Mouse (Mus musculus) cerebellum, adult 11-12 months (tissue): Measurements from ENCODE around the gene Ssh2.

ENCODE experiments used
- DNase-seq: peaks from one replicate; pipeline ENCODE4 v3.0.0; 2022

Ssh2 gene

DNA sequence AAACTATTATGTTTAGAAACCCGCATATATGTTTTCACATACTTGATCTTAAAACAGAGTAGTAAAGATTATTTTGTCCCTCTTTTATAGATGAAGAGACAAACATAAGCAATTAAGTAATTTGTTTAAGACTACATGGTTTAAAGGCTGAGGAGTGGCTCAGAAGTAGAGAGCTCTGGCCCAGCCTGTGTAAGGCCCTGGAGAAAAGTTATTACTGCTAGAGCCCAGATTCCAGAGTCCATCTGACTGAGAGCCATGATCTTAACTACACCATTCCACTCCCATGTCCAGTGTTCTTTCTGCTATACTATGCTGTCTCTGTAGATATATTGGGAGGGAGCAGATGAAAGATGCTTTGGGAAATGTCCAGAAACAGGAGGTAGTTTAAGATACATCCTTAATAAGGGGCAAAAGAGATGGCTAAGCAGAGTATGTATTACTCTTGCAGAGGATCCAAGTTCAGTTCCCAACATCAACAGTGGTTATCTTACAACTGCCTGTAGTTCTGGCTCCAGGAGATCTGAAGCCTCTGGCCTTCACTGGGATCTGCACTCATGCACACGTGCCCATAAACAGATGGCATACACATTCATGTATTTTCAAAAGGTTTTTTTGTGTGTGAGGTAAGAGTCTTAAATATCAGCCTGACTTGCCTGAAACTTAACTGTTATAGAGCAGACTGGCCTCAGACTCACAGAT is 198.2 kb downstream of the Ssh2 start:
- no peak for DNase-seq

DNA sequence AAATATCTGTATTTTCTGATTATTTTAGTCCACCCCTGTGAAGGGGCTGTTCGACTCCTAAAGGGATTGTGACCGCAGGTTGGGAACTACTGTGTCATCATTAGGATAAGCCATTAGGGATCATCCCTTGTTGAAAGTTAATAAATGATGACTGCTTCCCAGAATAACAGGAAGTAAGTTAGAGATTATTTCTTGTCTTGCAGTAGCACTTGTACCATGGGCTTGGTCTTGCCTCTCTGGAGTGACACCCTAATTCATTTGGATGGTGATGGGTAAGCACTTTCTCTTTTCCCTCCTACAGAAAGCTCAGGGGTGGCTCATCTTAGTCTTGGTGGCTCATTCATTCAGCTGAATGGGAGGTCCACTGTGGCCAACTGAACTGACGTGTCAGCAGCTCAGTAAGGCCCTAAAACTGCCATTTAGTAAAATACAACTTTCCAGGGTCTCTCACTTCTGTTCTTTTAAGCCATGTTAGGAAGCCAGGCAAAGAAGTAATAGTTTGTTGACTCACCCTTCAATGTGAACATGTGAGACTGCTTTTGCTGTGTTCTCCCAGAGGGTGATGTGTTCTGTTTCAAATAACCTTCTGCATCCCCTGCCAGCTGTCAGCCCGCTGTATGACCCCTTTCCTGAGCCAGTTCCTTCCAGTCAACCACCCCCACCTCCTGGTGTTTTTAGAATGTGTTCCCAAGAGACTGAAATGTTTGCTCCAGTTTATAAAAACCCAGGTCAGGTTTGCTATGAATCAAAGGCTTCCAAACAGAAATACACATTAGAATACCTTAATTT is 200.3 kb downstream of the Ssh2 start:
- DNase-seq: no peak

GRCm38 (mm10) chr11:77418021-77418420 is 201.9 kb downstream of the Ssh2 start:
- no peak for DNase-seq

DNA sequence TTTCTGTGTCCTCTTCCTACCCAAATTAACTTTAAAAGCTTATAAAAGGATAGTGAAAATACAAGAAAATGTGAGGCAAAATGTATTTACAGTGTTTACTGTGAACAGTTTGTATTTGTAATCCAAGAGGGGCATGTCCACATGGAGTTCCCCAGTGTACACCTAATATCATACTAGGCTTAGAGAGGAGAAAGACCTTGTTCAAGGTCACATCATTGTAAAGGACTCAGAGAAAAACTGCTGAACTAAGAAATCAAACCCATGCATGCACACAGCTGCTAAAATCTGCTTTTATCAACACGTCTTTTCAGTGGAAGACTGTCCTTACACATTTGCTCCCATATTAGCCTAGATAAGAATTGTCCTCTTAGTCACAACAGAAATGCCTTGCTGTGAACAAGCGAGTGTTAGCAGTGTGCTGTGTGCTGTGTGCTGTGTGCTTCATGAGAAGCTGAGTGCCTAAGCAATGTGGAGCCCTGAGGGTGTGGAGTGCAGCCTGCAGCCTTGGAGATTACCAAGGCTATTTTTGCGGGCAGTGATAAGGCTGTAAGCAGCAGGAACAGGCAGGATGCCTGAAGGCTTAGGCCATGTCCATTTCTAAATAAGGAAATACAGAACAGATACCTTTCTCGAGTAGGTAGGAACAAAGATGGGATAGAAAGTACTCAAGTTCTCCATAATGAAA is 207.2 kb downstream of the Ssh2 start:
- no peak for DNase-seq

- DNase-seq: no peak
Observed at GRCm38 (mm10) chr11:77428446-77428845, 212.4 kb downstream of the Ssh2 start.

GRCm38 (mm10) chr11:77437026-77437425 is 220.9 kb downstream of the Ssh2 start:
- no peak for DNase-seq

DNA sequence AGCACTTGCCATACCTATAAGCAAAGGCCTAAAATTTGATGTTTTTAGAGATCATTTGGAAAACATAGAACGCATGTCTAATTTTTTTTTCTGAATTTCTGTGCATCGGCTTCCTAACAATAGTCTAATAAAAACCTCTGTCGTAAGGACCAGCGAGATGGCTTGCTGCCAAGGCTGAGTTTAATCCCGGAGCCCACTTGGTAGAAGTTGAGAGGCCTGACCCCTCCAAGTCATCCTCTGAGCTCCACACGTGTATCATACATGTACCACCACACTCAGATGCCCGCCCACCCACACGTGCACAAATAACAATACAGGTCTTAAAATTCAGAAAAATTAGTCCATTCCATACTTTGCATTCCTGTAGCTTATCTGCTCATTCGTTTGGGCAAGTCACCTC is 224.0 kb downstream of the Ssh2 start:
- no peak for DNase-seq

DNA sequence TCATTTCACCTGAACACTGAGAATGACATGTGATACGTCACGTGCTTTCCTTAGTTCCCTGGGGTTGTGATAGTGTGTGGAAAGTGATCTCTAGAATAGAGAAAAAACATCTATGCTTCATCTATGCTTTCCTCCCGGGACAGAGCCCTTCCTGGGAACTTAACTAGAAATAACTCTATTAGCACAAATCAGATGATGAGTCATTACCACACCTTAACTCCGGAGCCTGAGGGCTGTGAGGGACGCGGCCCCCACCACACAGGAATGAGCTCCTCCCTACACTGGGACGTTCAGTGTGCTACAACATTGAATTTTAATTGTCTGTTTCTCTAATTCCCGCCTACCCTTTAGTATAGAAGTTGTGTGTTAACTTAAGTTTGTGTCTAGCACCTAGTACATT is 224.9 kb downstream of the Ssh2 start:
- DNase-seq: no peak

GRCm38 (mm10) chr11:77442186-77443170 is 226.4 kb downstream of the Ssh2 start:
- no peak for DNase-seq

DNA sequence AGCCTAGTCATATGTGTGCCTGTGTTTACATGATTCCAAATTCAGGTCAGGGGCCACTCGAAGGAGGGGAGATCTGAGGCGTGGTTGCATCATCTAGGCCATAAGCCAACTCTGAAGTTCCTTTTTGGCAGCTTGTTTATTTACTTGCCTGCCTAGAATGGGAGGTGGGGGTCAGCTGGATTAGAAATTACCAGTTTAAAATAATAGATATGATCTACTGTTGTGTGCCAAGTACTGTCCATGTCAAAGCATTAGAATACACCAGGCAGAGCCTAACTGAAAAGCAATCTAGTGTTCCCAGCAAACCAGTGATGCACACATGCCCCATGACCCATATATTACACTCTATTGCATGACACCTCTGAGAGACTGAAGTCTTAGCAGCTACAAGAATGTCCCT is 228.9 kb downstream of the Ssh2 start:
- no peak for DNase-seq

- peak; percentile 55 for DNase-seq
Observed at GRCm38 (mm10) chr11:77446628-77447041, 230.5 kb downstream of the Ssh2 start.

- no peak for DNase-seq
Observed at GRCm38 (mm10) chr11:77449224-77449623, 233.1 kb downstream of the Ssh2 start.

DNA sequence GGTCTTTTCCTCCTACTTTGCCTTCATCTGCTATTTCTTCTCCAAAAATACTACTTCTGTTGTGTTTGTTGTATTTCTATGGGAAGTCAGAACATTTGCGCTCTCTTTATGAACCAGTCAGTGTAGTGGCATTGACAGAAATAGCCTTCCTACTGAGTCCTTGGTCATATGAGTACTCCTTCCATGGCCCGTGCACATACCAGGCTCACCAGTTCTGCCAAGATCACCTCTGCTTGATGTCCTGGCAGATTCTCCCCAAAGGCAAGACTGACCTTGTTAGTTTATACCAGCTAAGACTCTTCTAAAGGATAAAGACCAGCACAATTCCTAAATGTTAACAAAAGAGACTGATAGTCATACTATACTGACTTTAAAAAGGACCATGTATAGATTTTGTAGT is 235.6 kb downstream of the Ssh2 start:
- DNase-seq: no peak

DNA sequence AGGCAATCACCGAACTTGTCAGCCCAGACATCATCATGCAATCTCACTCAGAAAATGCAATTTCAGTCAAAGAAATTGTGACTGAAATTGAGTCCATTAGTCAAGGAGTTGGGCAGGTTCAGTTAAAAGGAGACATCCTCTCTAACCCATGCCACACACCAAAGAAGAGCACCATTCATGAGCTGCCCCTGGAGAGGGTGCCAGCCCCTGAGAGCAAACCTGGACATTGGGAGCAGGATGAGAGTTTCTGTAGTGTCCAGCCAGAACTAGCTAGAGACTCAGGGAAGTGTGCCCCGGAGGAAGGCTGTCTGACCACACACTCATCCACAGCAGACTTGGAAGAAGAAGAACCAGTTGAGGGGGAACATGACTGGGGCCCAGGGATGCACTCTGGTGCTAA is 237.3 kb downstream of the Ssh2 start:
- DNase-seq: no peak

- DNase-seq: no peak
Observed at GRCm38 (mm10) chr11:77455770-77456510, 239.9 kb downstream of the Ssh2 start.

GRCm38 (mm10) chr11:77456866-77457265 is 240.8 kb downstream of the Ssh2 start:
- no peak for DNase-seq

GRCm38 (mm10) chr11:77461856-77462255 is 245.8 kb downstream of the Ssh2 start:
- no peak for DNase-seq

DNA sequence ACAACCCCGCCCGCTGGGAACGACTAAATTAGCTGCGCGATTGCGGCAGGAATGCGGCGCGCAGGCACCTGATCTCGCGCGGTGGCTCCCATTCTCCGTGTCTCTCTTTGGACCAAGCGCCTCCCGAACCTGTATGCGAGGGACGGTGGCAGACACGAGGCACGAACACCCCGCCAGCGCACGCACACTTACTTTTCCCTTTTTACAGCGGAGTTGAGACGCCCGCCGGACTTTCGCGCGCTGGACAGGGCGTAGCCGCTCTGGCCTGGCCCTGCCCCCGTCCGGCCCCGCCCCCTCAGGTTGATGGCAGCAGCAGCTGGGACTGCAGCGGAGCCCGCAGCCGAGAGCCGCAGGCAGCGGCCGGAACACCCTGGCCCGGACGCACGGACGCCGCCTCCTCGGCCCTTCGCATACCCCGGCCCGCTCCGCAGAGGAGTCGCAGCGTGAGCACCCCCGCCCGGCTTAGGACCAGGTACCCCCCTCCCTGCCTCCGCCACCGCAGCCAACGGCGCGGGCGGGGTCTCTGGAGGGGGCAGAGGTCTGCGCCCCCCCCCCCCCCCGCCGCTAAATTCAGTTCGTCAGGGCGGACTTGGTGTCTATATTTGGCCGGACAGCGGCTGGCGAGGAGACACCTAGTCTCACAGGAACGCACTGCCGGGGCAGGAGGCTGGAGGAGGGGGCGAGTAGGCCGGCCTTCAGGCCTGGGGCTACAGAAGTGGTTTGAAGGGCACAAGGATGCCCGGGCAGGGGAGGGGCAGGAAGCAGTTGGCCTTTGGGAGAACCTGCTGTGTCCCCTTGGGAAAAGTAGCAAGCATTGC is 246.4 kb downstream of the Ssh2 start, which contains the start of gene Coro6:
TSS of gene Coro6 (plus strand) at position 129 of the 818 bp plus-strand sequence.
- DNase-seq: no peak

GRCm38 (mm10) chr11:77463101-77463445 is 247.0 kb downstream of the Ssh2 start:
- DNase-seq: no peak

DNA sequence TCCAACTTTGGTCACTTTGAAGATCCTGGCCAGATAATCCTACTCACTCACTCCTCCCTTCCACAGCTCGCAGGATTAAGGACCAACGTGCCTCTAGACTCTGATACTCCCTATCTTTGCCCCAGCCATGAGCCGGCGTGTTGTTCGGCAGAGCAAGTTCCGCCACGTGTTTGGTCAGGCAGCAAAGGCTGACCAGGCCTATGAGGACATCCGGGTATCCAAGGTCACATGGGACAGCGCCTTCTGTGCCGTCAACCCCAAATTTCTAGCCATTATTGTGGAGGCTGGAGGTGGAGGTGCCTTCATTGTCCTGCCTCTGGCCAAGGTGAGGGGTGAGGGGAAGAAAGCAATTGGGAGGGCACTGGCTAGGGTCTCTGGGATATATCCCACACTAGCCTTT is 247.7 kb downstream of the Ssh2 start:
- DNase-seq: no peak

GRCm38 (mm10) chr11:77464684-77465083 is 248.6 kb downstream of the Ssh2 start:
- DNase-seq: no peak
